Mouse (Mus musculus): ENCODE measurements at regions not wholly inside any gene's neighbourhood (a gene's known extent, or its start where the extent isn't known, plus 50 kb on each side); places are given as distances from the start of the nearest gene placed in this dataset.
A peak's percentile ranks its signal among the peaks of the same experiment; 100 is the strongest.

- no peak overlapping the region for H3K4me2 ChIP-seq
- no peak for ATAC-seq (ENCODE audit: insufficient number of reproducible peaks, low FRiP score, low TSS enrichment, low read depth)
- H3K27ac ChIP-seq, result no peak overlapping the region
These were observed 51.0 kb upstream of the Nap1l1 start for GRCm38 (mm10) chr10:111422057-111422456.

GRCm38 (mm10) chr10:111422649-111423048, 50.4 kb upstream of the Nap1l1 start:
- H3K4me1 ChIP-seq, result peaks cover 13% of the 10 kb centered on the region; the same call in 1 of the 2 replicates
- H3K9me3 ChIP-seq, result no peaks in the 10 kb centered on the region
- ATAC-seq (ENCODE audit: insufficient number of reproducible peaks, low FRiP score, low TSS enrichment, low read depth), result no peak
- H3K27me3 ChIP-seq, result no peaks in the 10 kb centered on the region
- H3K4me3 ChIP-seq, result peak overlapping the region; percentile 7; the same call in 1 of the 2 replicates
- WGBS, result 39% methylated on average over 11 of the region's 11 CpGs
- peak overlapping the region; percentile 31 for H3K4me2 ChIP-seq
- H3K9ac ChIP-seq, result no peak overlapping the region
- H3K36me3 ChIP-seq, result no peaks in the 10 kb centered on the region
- no peak overlapping the region for H3K27ac ChIP-seq

More at GRCm38 (mm10) chr10:111422057-111422456, 51.0 kb upstream of the Nap1l1 start:
- Histone ChIP-seq H3K27me3 (no peaks in the 10 kb centered on the region), H3K4me3 (no peak overlapping the region), H3K4me1 (peaks cover 13% of the 10 kb centered on the region; the same call in 1 of the 2 replicates), H3K36me3 (no peaks in the 10 kb centered on the region), H3K9ac (no peak overlapping the region), H3K9me3 (no peaks in the 10 kb centered on the region)
- WGBS, result 45% methylated on average over 6 of the region's 6 CpGs
